Mouse (Mus musculus): ENCODE measurements at regions not wholly inside any gene's neighbourhood (a gene's known extent, or its start where the extent isn't known, plus 50 kb on each side); places are given as distances from the start of the nearest gene placed in this dataset.

DNA sequence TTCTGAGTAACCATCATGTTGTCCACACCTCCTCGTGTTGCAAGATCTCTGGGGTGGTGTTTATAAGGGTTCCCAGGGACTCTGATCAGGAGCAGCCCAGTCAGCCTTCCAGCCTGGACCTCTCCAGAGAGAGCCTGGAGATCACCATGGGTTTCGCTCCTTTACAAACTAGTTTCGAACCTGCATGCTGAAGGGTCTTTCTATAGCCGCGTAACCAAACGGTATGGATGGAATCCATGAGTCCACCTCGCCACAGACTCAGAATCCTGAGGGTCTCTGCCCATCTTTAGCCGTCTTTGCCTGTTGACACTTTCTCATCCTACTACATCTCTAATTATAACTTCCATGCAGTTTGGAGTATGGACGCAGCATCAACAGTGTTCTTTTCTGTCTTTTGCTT is 206.0 kb upstream of the Spred2 start:
- no peak for TF ChIP-seq CTCF (IDR thresholded peaks at IDR 0.05; ENCODE audit: low read depth)
- Histone ChIP-seq H3K4me2 (replicated peaks; ENCODE audit: low read depth) (no peak overlapping the region), H3K9me3 (ENCODE audit: control insufficient read depth) (no peaks in the 10 kb centered on the region), H3K36me3 (ENCODE audit: control insufficient read depth, insufficient read depth) (no peaks in the 10 kb centered on the region), H3K4me1 (replicated peaks; ENCODE audit: control insufficient read depth, insufficient read depth, low read length) (no peaks in the 10 kb centered on the region), H3K9ac (ENCODE audit: low read depth, low read length) (no peak overlapping the region), H3K27me3 (replicated peaks; ENCODE audit: control insufficient read depth, insufficient read depth, low read length) (no peaks in the 10 kb centered on the region), H3K27ac (ENCODE audit: low read depth, low read length) (no peak overlapping the region), H3K4me3 (ENCODE audit: low read depth, low read length) (no peak overlapping the region)
- WGBS, result 92% methylated on average over 9 of the region's 9 CpGs
- ATAC-seq, result no peak

DNA sequence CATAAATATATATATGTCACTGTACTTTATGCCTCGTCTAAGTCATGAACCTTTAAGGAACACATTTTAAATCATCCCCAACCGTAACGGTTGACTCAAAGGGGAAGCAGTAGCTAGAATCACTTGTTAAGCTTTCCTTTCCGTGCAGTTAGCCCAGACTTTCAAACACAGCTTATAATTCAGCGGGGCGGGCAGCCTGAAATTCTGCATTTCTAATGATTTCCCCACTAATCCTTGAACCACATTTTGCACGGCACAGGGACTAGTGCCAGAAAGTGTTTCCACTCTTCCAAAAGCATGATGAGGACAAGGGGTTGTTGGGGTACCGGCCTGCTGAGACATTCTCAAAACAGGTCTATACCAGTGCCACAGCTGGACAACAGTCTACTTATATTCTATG is 195.1 kb upstream of the Spred2 start:
- Histone ChIP-seq H3K27ac (ENCODE audit: low read depth, low read length) (no peak overlapping the region), H3K4me3 (ENCODE audit: low read depth, low read length) (no peak overlapping the region), H3K4me2 (replicated peaks; ENCODE audit: low read depth) (no peak overlapping the region), H3K4me1 (replicated peaks; ENCODE audit: control insufficient read depth, insufficient read depth, low read length) (no peaks in the 10 kb centered on the region), H3K9me3 (ENCODE audit: control insufficient read depth) (no peaks in the 10 kb centered on the region), H3K27me3 (replicated peaks; ENCODE audit: control insufficient read depth, insufficient read depth, low read length) (no peaks in the 10 kb centered on the region), H3K36me3 (ENCODE audit: control insufficient read depth, insufficient read depth) (no peaks in the 10 kb centered on the region), H3K9ac (ENCODE audit: low read depth, low read length) (no peak overlapping the region)
- TF ChIP-seq CTCF (IDR thresholded peaks at IDR 0.05; ENCODE audit: low read depth), result no peak
- 90% methylated on average over 8 of the region's 8 CpGs for WGBS
- no peak for ATAC-seq

DNA sequence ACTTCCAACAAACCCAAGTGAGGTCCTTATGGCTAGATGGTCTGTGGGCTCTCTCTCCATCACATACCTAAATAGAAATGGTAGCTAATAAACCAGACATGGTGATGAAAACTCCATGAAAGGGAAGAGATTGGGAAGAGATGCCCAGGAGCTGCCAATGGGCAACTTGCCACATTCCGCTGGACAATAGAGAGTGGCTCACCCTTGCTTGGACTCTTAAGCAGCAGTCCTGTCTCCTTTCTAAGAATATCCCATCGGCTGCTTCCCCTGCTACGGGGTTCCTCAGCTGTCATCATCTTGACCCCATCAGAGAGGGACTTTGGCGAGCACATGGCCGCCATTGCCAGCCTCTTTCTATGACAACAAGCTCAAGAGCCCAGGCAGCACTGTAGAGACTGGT is 193.4 kb upstream of the Spred2 start:
- H3K9ac ChIP-seq (ENCODE audit: low read depth, low read length), result no peak overlapping the region
- H3K4me1 ChIP-seq (replicated peaks; ENCODE audit: control insufficient read depth, insufficient read depth, low read length), result no peaks in the 10 kb centered on the region
- no peaks in the 10 kb centered on the region for H3K27me3 ChIP-seq (replicated peaks; ENCODE audit: control insufficient read depth, insufficient read depth, low read length)
- no peak for ATAC-seq
- no peak overlapping the region for H3K27ac ChIP-seq (ENCODE audit: low read depth, low read length)
- H3K9me3 ChIP-seq (ENCODE audit: control insufficient read depth), result no peaks in the 10 kb centered on the region
- H3K36me3 ChIP-seq (ENCODE audit: control insufficient read depth, insufficient read depth), result no peaks in the 10 kb centered on the region
- no peak for TF ChIP-seq CTCF (IDR thresholded peaks at IDR 0.05; ENCODE audit: low read depth)
- WGBS, result 92% methylated on average over 5 of the region's 5 CpGs
- H3K4me2 ChIP-seq (replicated peaks; ENCODE audit: low read depth), result no peak overlapping the region
- H3K4me3 ChIP-seq (ENCODE audit: low read depth, low read length), result no peak overlapping the region

DNA sequence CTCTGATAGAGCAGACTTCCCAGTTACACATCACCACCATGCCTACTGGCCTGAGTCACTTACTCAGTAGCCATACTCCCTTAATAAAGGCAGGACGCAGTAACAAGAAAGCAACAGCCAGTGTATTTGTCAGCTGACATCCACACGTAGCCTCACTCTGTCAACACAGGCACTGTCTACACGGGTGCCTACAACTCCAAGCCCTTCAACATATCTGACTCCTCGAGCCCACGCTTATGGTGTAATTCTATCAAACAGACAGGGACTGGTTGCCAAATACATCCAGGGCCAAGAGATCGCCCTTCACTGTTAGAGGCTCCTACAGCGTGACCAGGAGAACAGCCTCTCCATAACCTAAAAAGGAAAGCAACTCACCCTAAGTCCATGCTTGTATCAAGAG is 188.1 kb upstream of the Spred2 start:
- Histone ChIP-seq H3K27ac (ENCODE audit: low read depth, low read length) (no peak overlapping the region), H3K4me2 (replicated peaks; ENCODE audit: low read depth) (no peak overlapping the region), H3K9ac (ENCODE audit: low read depth, low read length) (no peak overlapping the region), H3K9me3 (ENCODE audit: control insufficient read depth) (no peaks in the 10 kb centered on the region), H3K4me3 (ENCODE audit: low read depth, low read length) (no peak overlapping the region), H3K4me1 (replicated peaks; ENCODE audit: control insufficient read depth, insufficient read depth, low read length) (no peaks in the 10 kb centered on the region), H3K36me3 (ENCODE audit: control insufficient read depth, insufficient read depth) (no peaks in the 10 kb centered on the region), H3K27me3 (replicated peaks; ENCODE audit: control insufficient read depth, insufficient read depth, low read length) (no peaks in the 10 kb centered on the region)
- TF ChIP-seq CTCF (IDR thresholded peaks at IDR 0.05; ENCODE audit: low read depth), result no peak
- WGBS, result 81% methylated on average over 7 of the region's 7 CpGs
- ATAC-seq, result no peak

DNA sequence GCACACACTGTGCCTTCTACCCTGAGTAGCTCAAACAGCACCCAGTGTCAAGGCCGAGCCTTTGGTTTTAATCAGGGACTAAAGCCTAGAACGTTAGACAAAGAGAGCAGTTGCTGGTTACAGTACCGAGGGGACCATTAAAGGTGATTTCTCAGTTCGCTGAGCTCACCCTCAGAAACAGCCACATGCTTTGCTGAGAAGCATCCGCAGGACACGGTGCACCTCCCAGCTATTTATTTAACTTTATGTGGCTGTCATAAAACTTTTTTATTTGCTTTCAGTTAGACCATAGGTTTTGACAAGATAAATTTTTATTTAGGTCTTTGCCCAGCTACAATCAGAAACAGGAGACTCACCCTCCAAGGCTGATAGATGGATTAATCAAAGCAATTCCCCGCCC is 187.2 kb upstream of the Spred2 start:
- no peak for TF ChIP-seq CTCF (IDR thresholded peaks at IDR 0.05; ENCODE audit: low read depth)
- Histone ChIP-seq H3K9ac (ENCODE audit: low read depth, low read length) (no peak overlapping the region), H3K9me3 (ENCODE audit: control insufficient read depth) (no peaks in the 10 kb centered on the region), H3K4me2 (replicated peaks; ENCODE audit: low read depth) (no peak overlapping the region), H3K27me3 (replicated peaks; ENCODE audit: control insufficient read depth, insufficient read depth, low read length) (no peaks in the 10 kb centered on the region), H3K4me3 (ENCODE audit: low read depth, low read length) (no peak overlapping the region), H3K27ac (ENCODE audit: low read depth, low read length) (no peak overlapping the region), H3K4me1 (replicated peaks; ENCODE audit: control insufficient read depth, insufficient read depth, low read length) (no peaks in the 10 kb centered on the region), H3K36me3 (ENCODE audit: control insufficient read depth, insufficient read depth) (no peaks in the 10 kb centered on the region)
- WGBS, result 26% methylated on average over 7 of the region's 7 CpGs
- no peak for ATAC-seq

DNA sequence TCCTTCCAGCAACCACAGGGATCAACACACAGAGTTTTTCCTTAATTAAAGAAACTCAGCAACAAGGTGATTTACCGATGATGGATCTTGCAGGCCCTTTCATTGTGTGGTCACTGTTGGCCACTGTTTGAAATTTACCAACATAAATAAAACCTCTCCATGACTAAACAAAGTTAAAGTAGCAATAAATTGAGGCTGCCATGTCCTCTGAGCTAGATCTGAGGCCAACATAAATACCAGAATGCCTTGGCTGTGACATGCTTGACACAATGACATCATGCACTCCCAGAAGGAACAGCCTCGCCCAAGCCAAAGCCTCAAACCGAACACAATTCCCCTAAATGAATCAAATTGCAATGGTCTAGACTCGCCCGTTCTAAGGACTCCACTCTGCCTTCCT is 186.8 kb upstream of the Spred2 start:
- Histone ChIP-seq H3K4me2 (replicated peaks; ENCODE audit: low read depth) (no peak overlapping the region), H3K27me3 (replicated peaks; ENCODE audit: control insufficient read depth, insufficient read depth, low read length) (no peaks in the 10 kb centered on the region), H3K36me3 (ENCODE audit: control insufficient read depth, insufficient read depth) (no peaks in the 10 kb centered on the region), H3K27ac (ENCODE audit: low read depth, low read length) (no peak overlapping the region), H3K9ac (ENCODE audit: low read depth, low read length) (no peak overlapping the region), H3K4me3 (ENCODE audit: low read depth, low read length) (no peak overlapping the region), H3K4me1 (replicated peaks; ENCODE audit: control insufficient read depth, insufficient read depth, low read length) (no peaks in the 10 kb centered on the region), H3K9me3 (ENCODE audit: control insufficient read depth) (no peaks in the 10 kb centered on the region)
- WGBS, result 36% methylated on average over 5 of the region's 5 CpGs
- no peak for ATAC-seq
- no peak for TF ChIP-seq CTCF (IDR thresholded peaks at IDR 0.05; ENCODE audit: low read depth)

DNA sequence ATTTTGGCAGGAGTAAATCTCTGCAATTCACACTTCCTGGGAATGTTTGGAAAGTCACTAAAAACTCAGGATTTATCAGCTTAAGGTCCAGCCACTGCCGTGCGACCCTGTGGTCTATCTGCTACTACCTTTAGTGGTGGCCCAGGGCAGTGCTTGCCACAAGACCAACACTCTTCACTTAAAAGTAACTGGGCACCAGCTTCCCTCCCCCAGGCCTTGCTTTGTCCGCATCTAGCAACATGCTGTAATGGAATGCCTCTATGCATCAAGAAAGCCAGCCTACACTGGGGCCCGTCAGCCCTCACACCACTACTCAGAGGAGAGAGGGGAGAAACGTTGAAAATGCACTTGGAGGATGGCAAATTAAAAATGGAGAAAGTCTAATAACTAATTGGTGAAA is 186.4 kb upstream of the Spred2 start:
- no peaks in the 10 kb centered on the region for H3K27me3 ChIP-seq (replicated peaks; ENCODE audit: control insufficient read depth, insufficient read depth, low read length)
- H3K36me3 ChIP-seq (ENCODE audit: control insufficient read depth, insufficient read depth), result no peaks in the 10 kb centered on the region
- TF ChIP-seq CTCF (IDR thresholded peaks at IDR 0.05; ENCODE audit: low read depth), result no peak
- no peak overlapping the region for H3K4me3 ChIP-seq (ENCODE audit: low read depth, low read length)
- ATAC-seq, result no peak
- H3K9me3 ChIP-seq (ENCODE audit: control insufficient read depth), result no peaks in the 10 kb centered on the region
- H3K9ac ChIP-seq (ENCODE audit: low read depth, low read length), result no peak overlapping the region
- WGBS, result 57% methylated on average over 5 of the region's 5 CpGs
- H3K4me1 ChIP-seq (replicated peaks; ENCODE audit: control insufficient read depth, insufficient read depth, low read length), result no peaks in the 10 kb centered on the region
- H3K27ac ChIP-seq (ENCODE audit: low read depth, low read length), result no peak overlapping the region
- no peak overlapping the region for H3K4me2 ChIP-seq (replicated peaks; ENCODE audit: low read depth)
